Mouse (Mus musculus) kidney, adult 2 months (tissue): ENCODE measurements around the gene Pole. TPM values are rescaled to one million over a fixed set of nuclear protein-coding genes. Genes with fewer than 3 reads are reported as not detected.

Source experiments
- DNase-seq: peaks from one replicate; pipeline ENCODE4 v3.0.0; 2021
- H3K27ac ChIP-seq: fragments of 200-500 bp; 2 replicates; pipeline ENCODE4 v1.5.1; 2012; ENCODE audit warnings: low read depth, low read length, control low read depth, inconsistent platforms; ENCODE audit not compliant: insufficient read depth
- H3K27me3 ChIP-seq: fragments of 200-500 bp; replicated peaks from 2 replicates; pipeline ENCODE4 v1.6.1; 2012; ENCODE audit warnings: mild to moderate bottlenecking, moderate library complexity, low read length, inconsistent platforms; ENCODE audit not compliant: control insufficient read depth, insufficient read depth
- H3K36me3 ChIP-seq: fragments of 200-500 bp; 2 replicates; pipeline ENCODE4 v1.6.1; 2012; ENCODE audit warnings: mild to moderate bottlenecking, moderate library complexity, low read length, inconsistent platforms; ENCODE audit not compliant: control insufficient read depth, insufficient read depth
- H3K4me1 ChIP-seq: fragments of 200-500 bp; 2 replicates; pipeline ENCODE4 v1.6.1; 2011; ENCODE audit warnings: low read length; ENCODE audit not compliant: control insufficient read depth, insufficient read depth
- H3K4me3 ChIP-seq: fragments of 200-500 bp; 2 replicates; pipeline ENCODE4 v1.5.1; 2011; ENCODE audit warnings: mild to moderate bottlenecking, low read depth, low read length, control low read depth; ENCODE audit not compliant: insufficient read depth
- CTCF ChIP-seq: fragments of 200-500 bp; conservative IDR thresholded peaks from 2 replicates; pipeline ENCODE4 v1.5.1; 2011; ENCODE audit warnings: low read depth, mild to moderate bottlenecking, control low read depth, low read length, moderate library complexity, mixed read lengths; ENCODE audit not compliant: insufficient read depth, insufficient read length
- POLR2A ChIP-seq: fragments of 200-500 bp; IDR thresholded peaks from one replicate; pipeline ENCODE4 v1.6.1; 2011; ENCODE audit warnings: low read depth, low read length, control low read depth
- WGBS: fragments of 180-500 bp; shearing (Covaris S2); methylation state at CpG from one replicate; pipeline ENCODE4 v1.1.7; 2018; 5-methylcytosine and 5-hydroxymethylcytosine counted together
- polyA plus RNA-seq: library from polyadenylated mRNA; depleted of rRNA; stranded (reverse); fragments of >200 nt; gene quantifications from 2 replicates; pipeline ENCODE4 v1.2.3, GENCODE M21; 2012

Gene Pole
- polyA plus RNA-seq, 1 experiment, result 2.0 TPM

DNA sequence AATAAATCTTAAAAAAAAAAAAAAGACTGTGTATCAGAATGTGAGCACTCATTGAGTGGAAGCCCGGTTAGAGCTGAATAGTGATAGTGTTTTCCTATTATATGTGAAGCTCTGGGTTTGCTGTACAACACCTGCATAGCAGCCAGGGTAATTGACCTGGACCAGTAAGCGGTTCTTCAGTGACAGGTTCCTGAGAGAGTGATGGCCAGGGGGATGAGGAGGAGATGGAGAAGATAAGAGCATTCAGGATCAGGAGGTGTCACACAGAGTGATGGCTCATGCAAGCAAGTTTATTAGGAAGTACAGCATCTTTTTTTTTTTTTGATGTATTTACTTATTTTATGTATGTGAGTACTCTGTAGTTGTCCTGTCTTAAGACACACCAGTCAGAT is 974 bp downstream of the Pole start:
- Histone ChIP-seq H3K4me3 (no peak overlapping the region), H3K27ac (no peak overlapping the region), H3K4me1 (peaks cover 4% of the 10 kb centered on the region; the same call in 1 of the 2 replicates), H3K36me3 (no peaks in the 10 kb centered on the region), H3K27me3 (no peaks in the 10 kb centered on the region)
- TF ChIP-seq CTCF, result no peak
- TF ChIP-seq POLR2A, result no peak
- no peak for DNase-seq
- WGBS, result 56% methylated on average over 2 of the region's 2 CpGs

DNA sequence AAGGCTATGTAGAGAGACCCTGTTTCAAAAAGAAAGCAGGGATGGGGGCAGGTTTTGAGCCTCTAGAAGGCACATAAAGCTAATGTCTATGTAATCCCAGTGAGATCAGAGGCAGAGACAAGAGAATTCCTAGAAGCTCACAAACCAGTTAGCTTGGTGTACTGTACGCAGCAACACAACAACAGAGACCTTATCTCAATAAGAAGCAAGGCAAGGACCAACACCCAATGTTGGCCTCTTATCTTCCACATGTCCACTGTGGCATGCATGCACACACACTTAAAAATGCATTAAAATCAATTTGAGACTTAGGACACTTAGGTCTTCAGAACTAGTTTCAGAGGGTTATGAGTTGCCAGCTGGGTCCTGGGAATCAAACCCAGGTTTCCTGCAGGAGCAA is 5.5 kb downstream of the Pole start:
- 95% methylated on average over 1 of the region's 1 CpGs for WGBS
- Histone ChIP-seq H3K36me3 (no peaks in the 10 kb centered on the region), H3K27me3 (no peaks in the 10 kb centered on the region), H3K4me1 (no peaks in the 10 kb centered on the region), H3K4me3 (no peak overlapping the region), H3K27ac (no peak overlapping the region)
- TF ChIP-seq CTCF, result no peak
- no peak for TF ChIP-seq POLR2A
- DNase-seq, result no peak

DNA sequence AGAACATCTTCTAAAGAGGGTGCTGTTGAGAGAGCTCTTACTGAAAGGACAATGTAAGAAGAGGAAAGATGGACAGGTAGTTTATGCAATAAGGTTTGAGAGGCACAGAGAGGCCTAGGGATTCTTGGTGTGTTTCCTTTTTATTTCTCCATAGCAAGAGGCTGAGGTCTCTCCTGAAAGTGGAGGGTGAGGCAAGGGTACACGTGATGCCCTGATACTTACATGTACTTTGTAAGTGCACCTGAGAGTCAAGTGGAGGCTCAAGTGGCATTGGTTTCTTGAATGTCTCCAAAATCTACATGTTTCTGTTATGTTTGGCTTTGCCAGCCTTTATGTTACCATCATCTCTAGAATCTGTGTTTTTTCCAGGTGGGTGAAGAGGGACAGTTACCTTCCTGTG is 10.5 kb downstream of the Pole start:
- no peak overlapping the region for H3K4me3 ChIP-seq
- DNase-seq, result no peak
- H3K27ac ChIP-seq, result no peak overlapping the region
- no peaks in the 10 kb centered on the region for H3K4me1 ChIP-seq
- H3K27me3 ChIP-seq, result no peaks in the 10 kb centered on the region
- no peak for TF ChIP-seq POLR2A
- no peak for TF ChIP-seq CTCF
- no peaks in the 10 kb centered on the region for H3K36me3 ChIP-seq
- WGBS, result 97% methylated on average over 1 of the region's 1 CpGs

DNA sequence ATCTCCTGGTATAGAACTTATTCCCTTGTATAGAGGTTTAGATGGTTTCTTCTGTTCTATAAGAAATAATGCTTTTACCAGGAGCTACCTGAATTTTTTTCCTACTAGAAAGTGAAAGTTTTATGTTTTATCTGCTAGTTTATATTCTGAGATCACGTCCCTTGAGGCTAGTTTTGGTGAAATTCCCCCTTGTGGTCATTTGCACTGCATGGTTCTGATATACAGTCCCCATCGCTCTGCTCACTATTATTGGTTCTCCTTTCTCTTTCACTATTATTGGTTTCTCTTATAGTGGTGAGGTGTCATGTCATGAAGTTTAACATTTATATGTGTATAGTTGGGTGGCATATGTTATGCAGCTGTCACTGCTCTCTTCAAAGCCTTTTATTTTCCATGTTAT is 14.5 kb downstream of the Pole start:
- Histone ChIP-seq H3K4me1 (no peaks in the 10 kb centered on the region), H3K27me3 (no peaks in the 10 kb centered on the region), H3K4me3 (no peak overlapping the region), H3K36me3 (no peaks in the 10 kb centered on the region), H3K27ac (no peak overlapping the region)
- TF ChIP-seq CTCF (no peak), POLR2A (no peak)
- WGBS, result 92% methylated on average over 2 of the region's 2 CpGs
- DNase-seq, result no peak

DNA sequence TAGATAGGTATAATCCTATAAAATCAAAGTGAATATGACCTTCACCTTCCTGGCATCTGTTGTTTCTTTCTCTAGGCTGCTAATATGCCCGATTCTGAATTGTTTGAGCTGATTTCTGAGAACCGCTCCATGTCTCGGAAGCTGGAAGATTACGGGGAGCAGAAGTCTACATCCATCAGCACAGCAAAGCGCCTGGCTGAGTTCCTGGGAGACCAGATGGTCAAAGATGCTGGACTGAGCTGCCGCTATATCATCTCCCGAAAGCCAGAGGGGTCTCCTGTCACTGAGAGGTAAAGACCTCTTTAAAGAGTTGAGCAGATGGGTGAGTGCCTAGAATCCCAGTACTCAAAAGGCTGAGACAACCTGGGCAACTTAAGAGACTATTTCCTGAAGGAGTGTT is 22.8 kb downstream of the Pole start:
- WGBS, result 98% methylated on average over 7 of the region's 7 CpGs
- H3K36me3 ChIP-seq, result no peaks in the 10 kb centered on the region

DNA sequence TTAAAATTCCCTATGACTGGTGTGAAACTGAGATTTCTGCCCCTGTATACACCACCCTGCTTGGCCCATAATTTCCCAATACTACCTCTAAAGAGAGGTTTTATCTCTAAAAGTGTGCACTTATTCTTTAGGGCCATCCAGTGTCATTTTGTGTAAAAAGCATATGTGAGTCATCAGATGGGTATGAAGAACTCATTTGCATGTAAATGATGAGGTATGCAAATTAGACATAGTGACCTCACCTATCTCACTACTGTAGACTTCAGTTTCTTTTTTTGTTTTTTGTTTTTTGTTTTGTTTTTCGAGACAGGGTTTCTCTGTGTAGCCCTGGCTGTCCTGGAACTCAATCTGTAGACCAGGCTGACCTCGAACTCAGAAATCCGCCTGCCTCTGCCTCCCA is 27.0 kb downstream of the Pole start:
- no peaks in the 10 kb centered on the region for H3K27me3 ChIP-seq
- no peaks in the 10 kb centered on the region for H3K4me1 ChIP-seq
- TF ChIP-seq CTCF (no peak), POLR2A (no peak)
- H3K4me3 ChIP-seq, result no peak overlapping the region
- WGBS, result 90% methylated on average over 3 of the region's 3 CpGs
- DNase-seq, result no peak
- no peaks in the 10 kb centered on the region for H3K36me3 ChIP-seq
- H3K27ac ChIP-seq, result no peak overlapping the region

More for the DNA sequence above, 22.8 kb downstream of the Pole start:
- DNase-seq, result no peak
- TF ChIP-seq POLR2A (no peak), CTCF (no peak)
- no peaks in the 10 kb centered on the region for H3K27me3 ChIP-seq
- H3K27ac ChIP-seq, result no peak overlapping the region
- H3K4me3 ChIP-seq, result no peak overlapping the region
- no peaks in the 10 kb centered on the region for H3K4me1 ChIP-seq

DNA sequence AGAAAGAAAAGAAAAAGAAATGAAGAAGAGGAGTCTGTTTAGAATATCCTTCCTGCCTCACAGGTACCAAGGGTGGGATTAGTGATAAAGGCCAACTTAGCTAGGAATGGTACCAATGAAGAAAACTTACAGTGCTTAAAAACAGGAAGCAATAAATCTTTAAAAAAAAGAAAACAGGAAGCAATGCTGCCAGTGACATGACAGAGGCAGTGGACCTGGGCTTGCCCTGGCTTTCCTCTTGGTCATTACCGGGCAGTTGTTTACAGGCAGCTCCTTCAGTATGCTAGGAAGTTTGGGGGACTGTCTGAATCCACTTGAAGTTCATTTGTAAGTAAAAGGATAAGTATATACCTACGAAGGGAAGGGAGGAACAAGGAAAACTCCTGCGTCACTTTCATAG is 44.4 kb downstream of the Pole start:
- H3K27me3 ChIP-seq, result no peaks in the 10 kb centered on the region
- 61% methylated on average over 3 of the region's 3 CpGs for WGBS
- no peaks in the 10 kb centered on the region for H3K36me3 ChIP-seq
- no peak for TF ChIP-seq CTCF
- TF ChIP-seq POLR2A, result no peak
- H3K4me1 ChIP-seq, result no peaks in the 10 kb centered on the region
- no peak overlapping the region for H3K4me3 ChIP-seq
- peak; percentile 63 for DNase-seq
- no peak overlapping the region for H3K27ac ChIP-seq

DNA sequence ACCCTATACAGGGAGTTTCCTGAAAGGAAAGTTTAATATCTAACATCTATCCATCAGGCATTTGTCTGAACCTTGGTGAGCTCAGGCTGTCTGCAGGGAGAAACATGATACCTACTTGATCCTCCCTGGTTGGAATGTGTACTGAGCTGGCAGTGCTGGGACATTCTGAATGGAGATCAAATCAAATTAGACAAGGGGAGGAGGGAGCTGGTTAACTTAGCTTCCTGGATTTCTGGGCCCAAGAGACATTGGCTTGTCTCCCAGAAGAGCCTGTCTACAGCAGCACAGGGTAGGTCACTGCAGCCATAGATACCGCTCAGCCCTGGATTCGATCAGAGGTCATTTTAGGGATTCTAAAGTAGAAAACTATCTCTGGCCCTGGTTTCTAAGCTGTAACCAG is 52.7 kb downstream of the Pole start:
- 48% methylated on average over 2 of the region's 2 CpGs for WGBS

More for the DNA sequence above, 52.7 kb downstream of the Pole start:
- Histone ChIP-seq H3K4me3 (no peak overlapping the region), H3K4me1 (no peaks in the 10 kb centered on the region), H3K36me3 (no peaks in the 10 kb centered on the region), H3K27me3 (no peaks in the 10 kb centered on the region), H3K27ac (no peak overlapping the region)
- DNase-seq, result peak; percentile 42
- TF ChIP-seq CTCF (no peak), POLR2A (no peak)
